Mouse (Mus musculus) liver, postnatal 0 days (tissue): ENCODE results near the gene Btbd8.

Source experiments
- CTCF ChIP-seq: sonication (generic); IDR thresholded peaks from 2 replicates; pipeline ENCODE4 v1.5.1; 2016; ENCODE audit warnings: antibody characterized with exemption, low read depth
- EP300 ChIP-seq: IDR thresholded peaks from 2 replicates; pipeline ENCODE4 v1.6.1; 2016; ENCODE audit warnings: antibody characterized with exemption, low read depth, mild to moderate bottlenecking

DNA sequence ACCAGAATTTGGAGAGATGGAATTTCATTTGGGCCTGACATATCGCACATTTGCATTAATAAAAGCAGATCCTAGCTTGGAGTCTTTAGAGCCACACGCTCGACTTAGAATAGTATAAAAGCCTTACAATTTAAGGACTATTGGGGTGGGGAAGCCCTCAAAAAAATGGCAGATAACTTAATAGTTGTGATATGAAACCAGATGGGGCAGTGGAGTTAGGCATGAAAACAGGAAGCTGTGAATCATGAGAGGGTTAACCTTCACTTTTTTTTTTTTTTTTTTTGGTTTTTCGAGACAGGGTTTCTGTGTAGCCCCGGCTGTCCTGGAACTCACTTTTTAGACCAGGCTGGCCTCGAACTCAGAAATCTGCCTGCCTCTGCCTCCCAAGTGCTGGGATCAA is 1.6 kb upstream of the Btbd8 start:
- TF ChIP-seq EP300 (no peak), CTCF (no peak)
